Comparison of ENCODE assay signal across 24 mouse cellular contexts in genomic region chr19:7213010-7213409, GRCm38 (mm10). TPM values are rescaled to one million over a fixed set of nuclear protein-coding genes. Genes with fewer than 3 reads are reported as not detected.
"Had no signal": no experiment of that assay in that cellular context is flagged by ENCODE, and none has a peak within 500 bp of the region (broad histone marks: within the 10 kb centered on the region; RNA-seq: fewer than 3 reads in every experiment).

No protein-coding gene starts in this region.

- DNase-seq: gastrocnemius, postnatal 14 days; gastrocnemius, postnatal 36 days; heart, adult 11 months; heart, adult 2 months; heart, postnatal 14 days; heart, postnatal 36 days; kidney, adult 18-20 months; kidney, adult 8-10 months; kidney, postnatal 10 days; kidney, postnatal 25 days; kidney, postnatal 4 days; left cerebral cortex, postnatal 4 days had no signal

- H3K4me3 ChIP-seq: heart, adult 2 months; heart, embryonic 13.5 days; heart, embryonic 15.5 days; hindbrain, embryonic 12.5 days; intestine, embryonic 15.5 days; layer of hippocampus, adult 2 months; limb, embryonic 13.5 days; limb, embryonic 15.5 days had no signal

- H3K27me3 ChIP-seq: heart, embryonic 13.5 days; heart, embryonic 15.5 days; hindbrain, embryonic 12.5 days; intestine, embryonic 15.5 days; limb, embryonic 13.5 days; limb, embryonic 15.5 days had no signal

- ATAC-seq: hindbrain, embryonic 16.5 days; inflammation-experienced regulatory T-cells, adult 6 months; intestine, embryonic 15.5 days; intestine, postnatal 0 days had no signal

- H3K27ac ChIP-seq: heart, adult 2 months; heart, embryonic 13.5 days; heart, embryonic 15.5 days; hindbrain, embryonic 12.5 days; hindbrain, embryonic 14.5 days; intestine, embryonic 15.5 days; layer of hippocampus, adult 2 months; limb, embryonic 13.5 days; limb, embryonic 15.5 days had no signal

- H3K9me3 ChIP-seq: heart, embryonic 13.5 days; heart, embryonic 15.5 days; hindbrain, embryonic 12.5 days; intestine, embryonic 15.5 days; limb, embryonic 13.5 days; limb, embryonic 15.5 days had no signal

- H3K4me2 ChIP-seq: heart, embryonic 11.5 days; heart, embryonic 13.5 days; heart, embryonic 15.5 days; hindbrain, embryonic 12.5 days; hindbrain, embryonic 14.5 days; intestine, embryonic 15.5 days; limb, embryonic 13.5 days; limb, embryonic 15.5 days had no signal

- H3K9ac ChIP-seq: heart, embryonic 13.5 days; heart, embryonic 15.5 days; hindbrain, embryonic 12.5 days; hindbrain, embryonic 14.5 days; intestine, embryonic 15.5 days; limb, embryonic 13.5 days; limb, embryonic 15.5 days had no signal

RNA-seq across cellular contexts. Expression of gene Rcor2, which starts 54.1 kb away (rescaled TPM):
- polyA plus RNA-seq: inflammation-experienced regulatory T-cells, adult 6 months had no signal
